Mouse (Mus musculus) stomach, embryonic 16.5 days (tissue): Measurements from ENCODE around the gene Rabgap1. TPM values are rescaled to one million over a fixed set of nuclear protein-coding genes. Genes with fewer than 3 reads are reported as not detected.
"Not testable (repeated sequence)": the region's sequence is repeated elsewhere in the genome, so short reads cannot be mapped to it uniquely, and the experiment has no call there.

Experiments
- ATAC-seq: fragments of 200-750 bp; cut with Nextera tagmentation; 2 replicates; pipeline ENCODE4 v1.8.0; 2017; ENCODE audit warnings: moderate number of reproducible peaks, moderate TSS enrichment; ENCODE audit not compliant: insufficient read depth, low FRiP score
- H3K27ac ChIP-seq: fragments of 300-500 bp; sonication (generic); 2 replicates; pipeline ENCODE4 v1.5.1; 2014; ENCODE audit warnings: low read length
- H3K27me3 ChIP-seq: fragments of 300-500 bp; sonication (generic); 2 replicates; pipeline ENCODE4 v1.6.1; 2014; ENCODE audit warnings: low read length, control low read depth, mixed read lengths; ENCODE audit not compliant: control insufficient read depth, insufficient read depth
- H3K36me3 ChIP-seq: fragments of 300-500 bp; sonication (generic); 2 replicates; pipeline ENCODE4 v1.6.1; 2014; ENCODE audit warnings: low read length; ENCODE audit not compliant: control insufficient read depth, insufficient read depth
- H3K4me1 ChIP-seq: fragments of 300-500 bp; sonication (generic); 2 replicates; pipeline ENCODE4 v1.6.1; 2014; ENCODE audit warnings: low read length, control low read depth, mixed read lengths; ENCODE audit not compliant: control insufficient read depth, insufficient read depth
- H3K4me2 ChIP-seq: fragments of 300-500 bp; sonication (generic); 2 replicates; pipeline ENCODE4 v1.6.1; 2014; ENCODE audit warnings: low read depth, low read length, mixed read lengths
- H3K4me3 ChIP-seq: fragments of 300-500 bp; sonication (generic); replicated peaks from 2 replicates; pipeline ENCODE4 v1.5.1; 2014; ENCODE audit warnings: mild to moderate bottlenecking, low read length
- H3K9ac ChIP-seq: fragments of 300-500 bp; sonication (generic); 2 replicates; pipeline ENCODE4 v1.6.1; 2014; ENCODE audit warnings: low read length
- H3K9me3 ChIP-seq: fragments of 300-500 bp; sonication (generic); replicated peaks from 2 replicates; pipeline ENCODE4 v1.6.1; 2016; ENCODE audit warnings: low read length, control low read depth; ENCODE audit not compliant: control insufficient read depth
- WGBS: fragments of 180-500 bp; shearing (Covaris S2); extraction: QIAGEN DNeasy Blood & Tissue Kit; methylation state at CpG from one replicate; pipeline ENCODE4 v1.1.7; 2014; 5-methylcytosine and 5-hydroxymethylcytosine counted together
- polyA plus RNA-seq: library from polyadenylated mRNA; unstranded; fragments of >200 nt; fragmentation: Nextera tagmentation; extraction: Ambion mirVana; gene quantifications from 2 replicates; pipeline ENCODE4 v1.2.1, GENCODE M21; 2015

Gene Rabgap1
- polyA plus RNA-seq, 1 experiment from 2014 or later, result 36.5 TPM

GRCm38 (mm10) chr2:37488956-37489355 lies 45.9 kb downstream of the Rabgap1 start:
- 93% methylated on average over 2 of the region's 2 CpGs for WGBS
- no peaks in the 10 kb centered on the region for H3K9me3 ChIP-seq
- H3K9ac ChIP-seq, result no peak overlapping the region
- no peaks in the 10 kb centered on the region for H3K4me1 ChIP-seq
- no peak overlapping the region for H3K4me2 ChIP-seq
- no peaks in the 10 kb centered on the region for H3K27me3 ChIP-seq
- ATAC-seq, result no peak
- peaks cover 15% of the 10 kb centered on the region for H3K36me3 ChIP-seq
- no peak overlapping the region for H3K27ac ChIP-seq
- H3K4me3 ChIP-seq, result no peak overlapping the region

GRCm38 (mm10) chr2:37497321-37497720 lies 54.2 kb downstream of the Rabgap1 start:
- no peaks in the 10 kb centered on the region for H3K4me1 ChIP-seq
- no peaks in the 10 kb centered on the region for H3K27me3 ChIP-seq
- H3K9ac ChIP-seq, result no peak overlapping the region
- H3K36me3 ChIP-seq, result 0 out of 2 replicates have a peak, but pooled peaks cover 5% of the 10 kb centered on the region
- no peak overlapping the region for H3K27ac ChIP-seq
- no peak overlapping the region for H3K4me3 ChIP-seq
- no peak for ATAC-seq
- no peaks in the 10 kb centered on the region for H3K9me3 ChIP-seq
- 96% methylated on average over 4 of the region's 4 CpGs for WGBS
- H3K4me2 ChIP-seq, result no peak overlapping the region

GRCm38 (mm10) chr2:37505856-37506255 lies 62.8 kb downstream of the Rabgap1 start:
- H3K4me1 ChIP-seq, H3K4me2 ChIP-seq, H3K9me3 ChIP-seq, H3K27ac ChIP-seq, H3K9ac ChIP-seq, H3K4me3 ChIP-seq, H3K27me3 ChIP-seq, ATAC-seq, H3K36me3 ChIP-seq: not testable (repeated sequence)
- WGBS, result 85% methylated on average over 2 of the region's 2 CpGs

GRCm38 (mm10) chr2:37511134-37511901 lies 68.2 kb downstream of the Rabgap1 start:
- no peak overlapping the region for H3K27ac ChIP-seq
- no peaks in the 10 kb centered on the region for H3K9me3 ChIP-seq
- ATAC-seq, result no peak
- WGBS, result 84% methylated on average over 4 of the region's 4 CpGs
- no peak overlapping the region for H3K4me2 ChIP-seq
- H3K27me3 ChIP-seq, result no peaks in the 10 kb centered on the region
- H3K9ac ChIP-seq, result no peak overlapping the region
- no peak overlapping the region for H3K4me3 ChIP-seq
- no peaks in the 10 kb centered on the region for H3K4me1 ChIP-seq
- H3K36me3 ChIP-seq, result peaks cover 8% of the 10 kb centered on the region; the same call in 1 of the 2 replicates

GRCm38 (mm10) chr2:37516030-37516710 lies 73.1 kb downstream of the Rabgap1 start, which contains the start of gene Gpr21:
Gene Gpr21, plus strand, starts transcription at chr2:37516332.
- Histone ChIP-seq H3K4me3 (peak within 1 kb of the TSS; percentile 1; the same call in 1 of the 2 replicates), H3K27ac (no peak within 1 kb of the TSS), H3K4me2 (peak within 1 kb of the TSS; percentile 17; the same call in 1 of the 2 replicates), H3K4me1 (peaks cover 7% of the 10 kb centered on the region; the same call in 1 of the 2 replicates), H3K9me3 (no peaks in the 10 kb centered on the region), H3K36me3 (peaks cover 2% of the 10 kb centered on the region; the same call in 1 of the 2 replicates), H3K9ac (no peak within 1 kb of the TSS), H3K27me3 (no peaks in the 10 kb centered on the region)
- ATAC-seq, result peak; percentile 64; the same call in 1 of the 2 replicates
- 30% methylated on average over 11 of the region's 11 CpGs for WGBS

GRCm38 (mm10) chr2:37516922-37517462 lies 73.9 kb downstream of the Rabgap1 start:
- H3K4me1 ChIP-seq, result peaks cover 7% of the 10 kb centered on the region; the same call in 1 of the 2 replicates
- no peak overlapping the region for H3K9ac ChIP-seq
- H3K4me3 ChIP-seq, result no peak overlapping the region
- ATAC-seq, result no peak; the same call in 1 of the 2 replicates
- H3K27me3 ChIP-seq, result no peaks in the 10 kb centered on the region
- WGBS, result 39% methylated on average over 4 of the region's 4 CpGs
- peaks cover under 1% of the 10 kb centered on the region; the same call in 1 of the 2 replicates for H3K36me3 ChIP-seq
- no peak overlapping the region for H3K27ac ChIP-seq
- H3K4me2 ChIP-seq, result 0 out of 2 replicates have a peak overlapping the region, but pooled peaks have one; percentile 3
- no peaks in the 10 kb centered on the region for H3K9me3 ChIP-seq

GRCm38 (mm10) chr2:37518561-37519285 lies 75.6 kb downstream of the Rabgap1 start:
- H3K27ac ChIP-seq, result no peak overlapping the region

GRCm38 (mm10) chr2:37519286-37519640 lies 76.2 kb downstream of the Rabgap1 start:
- H3K27ac ChIP-seq, result no peak overlapping the region
- no peak overlapping the region for H3K9ac ChIP-seq
- no peaks in the 10 kb centered on the region for H3K27me3 ChIP-seq
- WGBS, result 53% methylated on average over 1 of the region's 1 CpGs
- no peak overlapping the region for H3K4me2 ChIP-seq
- no peaks in the 10 kb centered on the region for H3K9me3 ChIP-seq
- H3K4me3 ChIP-seq, result no peak overlapping the region
- H3K4me1 ChIP-seq, result peaks cover 7% of the 10 kb centered on the region; the same call in 1 of the 2 replicates
- H3K36me3 ChIP-seq, result no peaks in the 10 kb centered on the region
- peak; percentile 68 for ATAC-seq

More at GRCm38 (mm10) chr2:37518561-37519285, 75.6 kb downstream of the Rabgap1 start:
- WGBS, result 47% methylated on average over 4 of the region's 4 CpGs
- ATAC-seq, result peak; percentile 68; the same call in 1 of the 2 replicates
- H3K9me3 ChIP-seq, result no peaks in the 10 kb centered on the region
- no peak overlapping the region for H3K4me2 ChIP-seq
- no peaks in the 10 kb centered on the region for H3K27me3 ChIP-seq
- no peaks in the 10 kb centered on the region for H3K36me3 ChIP-seq
- no peak overlapping the region for H3K9ac ChIP-seq
- H3K4me1 ChIP-seq, result peaks cover 7% of the 10 kb centered on the region; the same call in 1 of the 2 replicates
- H3K4me3 ChIP-seq, result no peak overlapping the region
